Mouse (Mus musculus) liver, postnatal 0 days (tissue): ENCODE measurements around the gene Zfp36l1. TPM values are rescaled to one million over a fixed set of nuclear protein-coding genes. Genes with fewer than 3 reads are reported as not detected.

Experiments
- ATAC-seq: fragments of 200-750 bp; cut with Nextera tagmentation; 2 replicates; pipeline ENCODE4 v1.8.0; 2017; ENCODE audit warnings: mild to moderate bottlenecking, moderate library complexity
- DNase-seq: peaks from one replicate; pipeline ENCODE4 v3.0.0-alpha.2; 2016
- H3K27ac ChIP-seq: fragments of 300-500 bp; sonication (generic); 2 replicates; pipeline ENCODE4 v1.5.1; 2014; ENCODE audit warnings: antibody characterized with exemption, moderate library complexity, mild to moderate bottlenecking, low read depth
- H3K27me3 ChIP-seq: fragments of 300-500 bp; sonication (generic); 2 replicates; pipeline ENCODE4 v1.6.1; 2014; ENCODE audit warnings: low read length, control low read depth, mixed read lengths; ENCODE audit not compliant: insufficient read depth
- H3K36me3 ChIP-seq: fragments of 300-500 bp; sonication (generic); replicated peaks from 2 replicates; pipeline ENCODE4 v1.6.1; 2014; ENCODE audit warnings: mild to moderate bottlenecking, control low read depth, low read length, moderate library complexity, mixed read lengths; ENCODE audit not compliant: insufficient read depth
- H3K4me1 ChIP-seq: fragments of 300-500 bp; sonication (generic); 2 replicates; pipeline ENCODE4 v1.6.1; 2014; ENCODE audit warnings: antibody characterized with exemption, mild to moderate bottlenecking, control low read depth; ENCODE audit not compliant: insufficient read depth
- H3K4me2 ChIP-seq: fragments of 300-500 bp; sonication (generic); 2 replicates; pipeline ENCODE4 v1.6.1; 2014; ENCODE audit warnings: low read depth, mild to moderate bottlenecking, low read length, moderate library complexity, mixed read lengths
- H3K4me3 ChIP-seq: fragments of 300-500 bp; sonication (generic); 2 replicates; pipeline ENCODE4 v1.5.1; 2014; ENCODE audit warnings: low read depth, low read length
- H3K9ac ChIP-seq: fragments of 300-500 bp; sonication (generic); replicated peaks from 2 replicates; pipeline ENCODE4 v1.6.1; 2014; ENCODE audit warnings: mild to moderate bottlenecking, moderate library complexity
- H3K9me3 ChIP-seq: fragments of 300-500 bp; sonication (generic); 2 replicates; pipeline ENCODE4 v1.6.1; 2016; ENCODE audit warnings: mild to moderate bottlenecking, control low read depth, low read length, mixed read lengths
- CTCF ChIP-seq: sonication (generic); IDR thresholded peaks from 2 replicates; pipeline ENCODE4 v1.5.1; 2016; ENCODE audit warnings: antibody characterized with exemption, low read depth
- EP300 ChIP-seq: IDR thresholded peaks from 2 replicates; pipeline ENCODE4 v1.6.1; 2016; ENCODE audit warnings: antibody characterized with exemption, low read depth, mild to moderate bottlenecking
- WGBS: fragments of 180-500 bp; shearing (Covaris S2); extraction: QIAGEN DNeasy Blood & Tissue Kit; methylation state at CpG from one replicate; pipeline ENCODE4 v1.1.7; 2014; ENCODE audit not compliant: insufficient replicate concordance; 5-methylcytosine and 5-hydroxymethylcytosine counted together
- polyA plus RNA-seq: library from polyadenylated mRNA; unstranded; fragments of >200 nt; fragmentation: Nextera tagmentation; extraction: Ambion mirVana; gene quantifications from 2 replicates; pipeline ENCODE4 v1.2.1, GENCODE M21; 2015

Gene Zfp36l1
- polyA plus RNA-seq, 1 experiment from 2014 or later = 42.0 TPM

GRCm38 (mm10) chr12:80084446-80085112 lies 28.2 kb downstream of the Zfp36l1 start:
- no peaks in the 10 kb centered on the region for H3K36me3 ChIP-seq
- no peaks in the 10 kb centered on the region for H3K9me3 ChIP-seq
- no peak overlapping the region for H3K9ac ChIP-seq
- DNase-seq (no peak), ATAC-seq (no peak)
- peaks cover 44% of the 10 kb centered on the region for H3K4me1 ChIP-seq
- TF ChIP-seq CTCF (no peak), EP300 (no peak)
- peak overlapping the region; percentile 92 for H3K27ac ChIP-seq
- WGBS = 31% methylated on average over 7 of the region's 7 CpGs
- 0 out of 2 replicates have a peak overlapping the region, but pooled peaks have one; percentile 37 for H3K4me2 ChIP-seq
- H3K27me3 ChIP-seq = no peaks in the 10 kb centered on the region
- H3K4me3 ChIP-seq = no peak overlapping the region

DNA sequence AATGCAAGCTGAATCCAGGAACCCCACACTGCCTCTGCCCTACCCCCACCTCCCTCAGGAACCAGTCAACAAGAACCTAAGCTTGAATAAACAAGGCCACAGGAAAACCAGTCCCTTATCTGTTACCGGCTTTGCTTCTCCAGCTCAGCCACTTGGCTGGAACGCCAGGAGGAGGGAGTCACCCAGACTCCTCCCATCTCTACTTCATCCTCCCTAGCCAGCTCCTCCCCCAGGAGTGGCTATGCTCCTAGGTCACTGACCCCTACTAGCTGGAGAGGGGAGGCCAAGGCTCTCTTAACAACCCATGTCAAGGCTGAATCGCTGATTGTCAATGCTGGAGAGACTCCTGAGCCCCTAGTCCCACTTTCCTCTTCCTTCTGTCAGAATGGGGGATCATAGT lies 28.9 kb downstream of the Zfp36l1 start:
- Histone ChIP-seq H3K4me3 (no peak overlapping the region), H3K27me3 (no peaks in the 10 kb centered on the region), H3K9me3 (no peaks in the 10 kb centered on the region), H3K4me1 (peaks cover 50% of the 10 kb centered on the region), H3K36me3 (no peaks in the 10 kb centered on the region), H3K4me2 (peak overlapping the region; percentile 37), H3K27ac (peak overlapping the region; percentile 92), H3K9ac (peak overlapping the region; percentile 12; the same call in 1 of the 2 replicates)
- TF ChIP-seq EP300 (peak; percentile 78), CTCF (no peak)
- 18% methylated on average over 3 of the region's 3 CpGs for WGBS
- peak; percentile 83 for ATAC-seq
- peak; percentile 83 for DNase-seq

GRCm38 (mm10) chr12:80083133-80083821 lies 29.5 kb downstream of the Zfp36l1 start:
- peak overlapping the region; percentile 37 for H3K4me2 ChIP-seq
- TF ChIP-seq CTCF (peak; percentile 28; the same call in 1 of the 2 replicates), EP300 (no peak)
- 26% methylated on average over 7 of the region's 7 CpGs for WGBS
- DNase-seq (no peak), ATAC-seq (peak; percentile 22)
- peak overlapping the region; percentile 12 for H3K9ac ChIP-seq
- no peaks in the 10 kb centered on the region for H3K36me3 ChIP-seq
- peaks cover 46% of the 10 kb centered on the region for H3K4me1 ChIP-seq
- H3K4me3 ChIP-seq = no peak overlapping the region
- no peaks in the 10 kb centered on the region for H3K9me3 ChIP-seq
- no peaks in the 10 kb centered on the region for H3K27me3 ChIP-seq
- peak overlapping the region; percentile 92 for H3K27ac ChIP-seq

DNA sequence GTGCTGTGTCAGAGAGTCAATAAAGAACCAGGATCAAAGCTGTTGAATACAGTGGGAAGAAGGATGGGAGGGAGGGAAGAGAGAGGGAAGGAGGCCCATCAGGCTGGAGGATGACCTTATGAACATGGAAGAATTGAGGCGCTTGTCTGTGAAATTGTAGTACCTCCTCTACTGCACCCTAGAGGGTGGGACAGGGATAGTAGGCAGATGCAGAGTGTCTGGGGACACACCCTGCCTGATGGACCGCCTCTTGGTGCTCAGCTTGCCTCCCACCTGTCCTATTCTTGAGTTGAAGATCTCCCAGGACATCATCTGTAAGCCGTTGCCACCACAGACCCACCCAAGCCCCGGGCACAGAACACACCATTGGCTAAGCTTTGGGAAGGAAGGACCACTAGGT lies 30.1 kb downstream of the Zfp36l1 start:
- Histone ChIP-seq H3K9me3 (no peaks in the 10 kb centered on the region), H3K27ac (peak overlapping the region; percentile 92), H3K4me2 (no peak overlapping the region), H3K9ac (no peak overlapping the region), H3K4me1 (peaks cover 40% of the 10 kb centered on the region), H3K27me3 (no peaks in the 10 kb centered on the region), H3K36me3 (no peaks in the 10 kb centered on the region), H3K4me3 (no peak overlapping the region)
- ATAC-seq (no peak), DNase-seq (peak; percentile 40)
- TF ChIP-seq CTCF = peak; percentile 80
- TF ChIP-seq EP300 = no peak
- WGBS = 60% methylated on average over 4 of the region's 4 CpGs

- H3K27me3 ChIP-seq = no peaks in the 10 kb centered on the region
- H3K27ac ChIP-seq = no peak overlapping the region
- no peak for ATAC-seq
- no peak overlapping the region for H3K9ac ChIP-seq
- H3K4me3 ChIP-seq = no peak overlapping the region
- peaks cover 40% of the 10 kb centered on the region for H3K4me1 ChIP-seq
- TF ChIP-seq CTCF (no peak), EP300 (no peak)
- DNase-seq = no peak
- H3K36me3 ChIP-seq = no peaks in the 10 kb centered on the region
- 93% methylated on average over 2 of the region's 2 CpGs for WGBS
- no peaks in the 10 kb centered on the region for H3K9me3 ChIP-seq
- H3K4me2 ChIP-seq = no peak overlapping the region
Measured at GRCm38 (mm10) chr12:80081440-80081839, 31.4 kb downstream of the Zfp36l1 start.

GRCm38 (mm10) chr12:80079937-80080336 lies 32.9 kb downstream of the Zfp36l1 start:
- Histone ChIP-seq H3K9ac (no peak overlapping the region), H3K4me1 (peaks cover 38% of the 10 kb centered on the region), H3K4me2 (no peak overlapping the region), H3K4me3 (no peak overlapping the region), H3K9me3 (no peaks in the 10 kb centered on the region), H3K27ac (peak overlapping the region; percentile 89), H3K36me3 (no peaks in the 10 kb centered on the region), H3K27me3 (no peaks in the 10 kb centered on the region)
- ATAC-seq = peak; percentile 86
- DNase-seq = peak; percentile 75
- WGBS = 63% methylated on average over 4 of the region's 4 CpGs
- TF ChIP-seq CTCF = no peak
- peak; percentile 78 for TF ChIP-seq EP300
